Mouse (Mus musculus) bone marrow, adult 2 months (tissue): ENCODE measurements around the gene Lgmn.

Source experiments
- CTCF ChIP-seq: fragments of 200-500 bp; IDR thresholded peaks from 2 replicates; pipeline ENCODE4 v1.5.1; 2011; ENCODE audit warnings: low read length, control low read depth; ENCODE audit not compliant: control insufficient read depth, insufficient read depth
- POLR2A ChIP-seq: fragments of 200-500 bp; IDR thresholded peaks from 2 replicates; pipeline ENCODE4 v1.6.1; 2011; ENCODE audit warnings: low read depth, mild to moderate bottlenecking, control low read depth, low read length, borderline replicate concordance; ENCODE audit not compliant: control insufficient read depth

DNA sequence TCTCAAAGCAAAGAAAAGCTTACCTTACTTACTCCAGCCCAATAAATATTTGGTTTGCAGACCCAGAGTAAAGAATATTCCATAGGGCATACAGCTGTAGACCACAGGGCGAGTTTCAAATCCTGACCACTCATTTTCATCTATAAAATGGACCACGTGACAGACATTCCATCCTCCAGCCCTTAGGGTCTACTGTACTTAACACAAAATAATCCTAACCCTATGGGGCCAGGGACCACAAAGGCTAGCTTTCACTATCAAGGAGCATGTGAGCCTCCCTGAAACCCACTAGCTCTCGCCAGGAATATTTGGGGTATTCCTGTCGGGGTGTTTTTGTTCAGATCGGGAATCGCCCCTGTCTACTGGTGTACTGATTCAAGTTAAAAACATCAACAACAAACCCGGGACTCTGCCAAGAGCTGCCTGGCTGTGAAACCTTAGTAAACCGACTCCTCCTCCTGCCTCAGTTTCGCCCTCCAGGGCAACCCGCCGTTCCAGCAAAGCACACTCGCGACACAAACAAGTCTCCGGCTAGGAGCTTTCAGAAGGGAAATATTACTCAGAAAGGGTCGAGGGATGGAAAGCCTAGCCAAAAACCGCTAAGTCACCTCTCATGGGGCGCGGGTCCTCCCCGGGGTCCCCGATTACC is 506 bp downstream of the Lgmn start:
- TF ChIP-seq CTCF (no peak), POLR2A (no peak)
